ENCODE assay signal across 18 mouse cellular contexts in the genomic region with DNA sequence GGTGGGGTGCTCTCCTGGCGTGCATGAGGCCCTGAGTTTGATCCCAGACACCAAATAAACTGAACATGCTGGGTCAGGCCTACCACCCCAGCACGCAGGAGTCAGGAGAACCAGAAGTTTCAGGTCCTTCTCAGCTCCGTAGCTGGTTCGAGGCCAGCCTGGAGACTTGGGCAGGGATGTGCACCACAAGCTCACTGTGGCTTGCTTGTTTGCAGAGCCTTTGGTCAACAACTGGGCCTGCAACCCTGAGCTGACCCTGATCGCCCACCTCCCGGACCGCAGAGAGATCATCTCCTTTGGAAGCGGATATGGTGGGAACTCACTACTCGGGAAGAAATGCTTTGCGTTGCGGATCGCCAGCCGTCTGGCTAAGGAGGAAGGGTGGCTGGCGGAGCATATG. TPM values are rescaled to one million over a fixed set of nuclear protein-coding genes. Genes with fewer than 3 reads are reported as not detected.
"Had no signal": no experiment of that assay in that cellular context is flagged by ENCODE, and none has a peak within 500 bp of the region (broad histone marks: within the 10 kb centered on the region; RNA-seq: fewer than 3 reads in every experiment).

No protein-coding gene starts in this region.

- H3K4me2 ChIP-seq: liver, embryonic 13.5 days; lung, embryonic 14.5 days; midbrain, embryonic 12.5 days; midbrain, embryonic 15.5 days; neural tube, embryonic 12.5 days; neural tube, embryonic 15.5 days had no signal

- H3K4me1 ChIP-seq: midbrain, embryonic 12.5 days; midbrain, embryonic 15.5 days; neural tube, embryonic 12.5 days had no signal

- DNase-seq: kidney, postnatal 25 days; layer of hippocampus, postnatal 36 days; liver, embryonic 13.5 days; lung, embryonic 14.5 days; retina, postnatal 1 day; right cerebral cortex, postnatal 25 days; thymus, adult 18-20 months; thymus, postnatal 36 days had no signal

- H3K27me3 ChIP-seq: midbrain, embryonic 12.5 days; midbrain, embryonic 15.5 days; neural tube, embryonic 12.5 days had no signal

- H3K9ac ChIP-seq: liver, embryonic 13.5 days; lung, embryonic 14.5 days; midbrain, embryonic 12.5 days; midbrain, embryonic 15.5 days; neural tube, embryonic 12.5 days; neural tube, embryonic 15.5 days had no signal

- H3K9me3 ChIP-seq: liver, embryonic 13.5 days; midbrain, embryonic 12.5 days; midbrain, embryonic 15.5 days; neural tube, embryonic 12.5 days; neural tube, embryonic 15.5 days had no signal

- H3K4me3 ChIP-seq: left cerebral cortex, adult 2 months; liver, embryonic 13.5 days; midbrain, embryonic 12.5 days; midbrain, embryonic 15.5 days; neural tube, embryonic 12.5 days; neural tube, embryonic 15.5 days had no signal

- ATAC-seq: lung, postnatal 0 days; midbrain, embryonic 15.5 days had no signal

- H3K36me3 ChIP-seq: liver, embryonic 13.5 days; midbrain, embryonic 12.5 days; midbrain, embryonic 15.5 days; neural tube, embryonic 12.5 days; neural tube, embryonic 15.5 days had no signal

- H3K27ac ChIP-seq: left cerebral cortex, adult 2 months; liver, embryonic 13.5 days; macrophage; midbrain, embryonic 12.5 days; midbrain, embryonic 15.5 days; neural tube, embryonic 12.5 days; neural tube, embryonic 15.5 days had no signal

RNA-seq across cellular contexts. Expression of a gene that starts 2.1 kb away (rescaled TPM):
- polyA plus RNA-seq: lung, embryonic 14.5 days; macrophage; midbrain, embryonic 12.5 days; midbrain, embryonic 15.5 days; neural tube, embryonic 12.5 days; neural tube, embryonic 15.5 days had no signal

RNA-seq across cellular contexts. Expression of a gene that starts 35.6 kb away (rescaled TPM):
- polyA plus RNA-seq: limb, embryonic 14.5 days; lung, postnatal 0 days; macrophage; midbrain, embryonic 12.5 days; spleen, adult 2 months; urinary bladder, adult 2 months had no signal
